Mouse (Mus musculus) frontal cortex, adult 2 months (tissue): Measurements from ENCODE around the gene Zfp652. TPM values are rescaled to one million over a fixed set of nuclear protein-coding genes. Genes with fewer than 3 reads are reported as not detected.
"Not testable (repeated sequence)": the region's sequence is repeated elsewhere in the genome, so short reads cannot be mapped to it uniquely, and the experiment has no call there.

Source experiments
- DNase-seq, 2 experiments: peaks; one replicate each; pipeline ENCODE4 v3.0.0; 2022; ENCODE audit warnings: low spot score in 1 of 2; ENCODE audit errors: extremely low spot score in 1 of 2
- polyA plus RNA-seq: library from polyadenylated mRNA; depleted of rRNA; stranded (reverse); fragments of >200 nt; gene quantifications from 2 replicates; pipeline ENCODE4 v1.2.3, GENCODE M21; 2012

Zfp652 gene
- polyA plus RNA-seq, 1 experiment, result 26.1 TPM

DNA sequence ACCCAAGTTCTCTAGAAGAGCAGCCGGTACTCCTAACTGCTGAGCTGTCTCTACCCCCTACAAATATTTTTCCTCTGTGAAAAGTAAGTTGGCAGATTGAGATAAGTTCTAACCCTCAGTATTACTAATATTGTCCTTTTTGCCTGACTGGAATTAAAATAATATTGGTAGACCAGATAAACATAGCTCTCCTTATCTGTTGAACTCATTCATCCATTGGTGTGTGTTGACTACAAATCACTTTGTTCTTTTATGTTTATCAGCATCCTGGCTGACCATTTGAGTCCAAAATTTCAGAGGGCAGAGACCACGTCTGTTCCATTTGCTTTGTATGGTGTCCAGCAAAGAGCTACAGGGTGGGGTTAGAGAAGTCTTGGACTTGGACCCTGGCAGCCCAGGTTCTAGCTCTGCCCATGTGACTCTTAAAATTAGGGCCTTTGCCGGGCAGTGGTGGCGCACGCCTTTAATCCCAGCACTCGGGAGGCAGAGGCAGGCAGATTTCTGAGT is 2.9 kb upstream of the Zfp652 start:
- DNase-seq, result no peak

DNA sequence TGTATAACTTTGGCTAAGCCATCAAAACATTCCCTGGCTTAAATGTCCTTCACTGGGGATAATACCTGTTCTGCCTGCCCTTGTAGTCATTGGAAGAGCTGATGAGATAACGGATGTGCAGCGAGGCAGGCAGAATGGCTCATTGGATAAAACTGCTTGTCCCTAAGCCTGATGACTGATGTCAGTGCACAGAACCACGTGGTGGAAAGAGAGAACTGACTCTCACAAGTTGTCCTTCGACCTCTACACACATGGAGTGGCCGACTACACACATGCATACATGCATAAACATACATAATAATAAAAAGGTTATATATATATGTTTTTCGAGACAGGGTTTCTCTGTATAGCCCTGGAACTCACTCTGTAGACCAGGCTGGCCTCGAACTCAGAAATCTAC is 2.0 kb upstream of the Zfp652 start:
- DNase-seq, result no peak

- peak in 1 of 2 experiments; percentile 35 for DNase-seq
These were observed 349 bp upstream of the Zfp652 start for GRCm38 (mm10) chr11:95712085-95712562.

- peak in 1 of 2 experiments; percentile 57 for DNase-seq
These were observed 845 bp downstream of the Zfp652 start for GRCm38 (mm10) chr11:95713225-95713810.

- DNase-seq, result no peak
These were observed 1.4 kb downstream of the Zfp652 start for GRCm38 (mm10) chr11:95713811-95714241.

DNA sequence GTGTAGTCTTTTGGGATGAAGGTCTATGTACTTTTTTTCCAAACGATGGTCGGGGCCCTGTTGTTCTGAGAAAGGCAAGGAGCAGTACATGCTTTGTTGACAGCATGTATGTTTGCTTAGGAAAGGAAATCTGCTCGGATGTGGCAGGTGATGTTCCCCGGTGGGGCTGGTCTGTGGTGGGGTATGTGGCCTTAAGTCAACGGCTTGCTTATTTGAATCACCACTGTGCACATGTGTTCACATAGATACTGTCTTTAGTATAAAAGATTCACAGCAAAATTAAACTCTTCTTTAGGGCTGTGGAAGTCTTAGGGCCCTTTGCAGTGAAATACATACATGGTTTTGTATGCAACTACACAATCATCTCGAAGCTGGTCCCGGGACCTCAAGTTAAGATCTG is 1.9 kb downstream of the Zfp652 start:
- DNase-seq, result no peak

GRCm38 (mm10) chr11:95716136-95716535 is 3.7 kb downstream of the Zfp652 start:
- peak in 1 of 2 experiments; percentile 45 for DNase-seq

- no peak for DNase-seq
These were observed 6.9 kb downstream of the Zfp652 start for GRCm38 (mm10) chr11:95719356-95719755.

DNA sequence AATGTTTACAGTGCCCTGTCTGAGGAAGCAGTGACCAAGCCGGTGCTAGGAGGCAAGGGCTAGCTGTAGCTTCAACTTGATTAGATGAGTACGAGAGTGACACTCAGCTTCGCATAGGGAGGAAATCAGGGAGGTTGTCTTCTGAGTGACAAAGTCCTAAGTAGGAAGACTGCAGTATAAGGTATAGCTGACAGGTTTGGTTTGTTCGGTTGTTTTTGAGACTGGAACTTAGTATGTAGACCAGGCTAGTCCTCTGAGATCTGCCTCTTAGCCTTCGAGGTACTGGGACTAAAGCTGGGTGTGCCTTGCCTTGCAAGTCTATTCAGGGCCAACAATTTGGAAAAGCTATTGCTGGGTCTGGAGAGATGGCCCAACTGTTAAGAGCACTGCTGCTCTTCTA is 10.8 kb downstream of the Zfp652 start, which contains the start of gene B130006D01Rik:
TSS of gene B130006D01Rik (plus strand) at position 301 of the 400 bp plus-strand sequence.
- DNase-seq, result no peak

GRCm38 (mm10) chr11:95724466-95724865 is 12.0 kb downstream of the Zfp652 start:
- no peak for DNase-seq

DNA sequence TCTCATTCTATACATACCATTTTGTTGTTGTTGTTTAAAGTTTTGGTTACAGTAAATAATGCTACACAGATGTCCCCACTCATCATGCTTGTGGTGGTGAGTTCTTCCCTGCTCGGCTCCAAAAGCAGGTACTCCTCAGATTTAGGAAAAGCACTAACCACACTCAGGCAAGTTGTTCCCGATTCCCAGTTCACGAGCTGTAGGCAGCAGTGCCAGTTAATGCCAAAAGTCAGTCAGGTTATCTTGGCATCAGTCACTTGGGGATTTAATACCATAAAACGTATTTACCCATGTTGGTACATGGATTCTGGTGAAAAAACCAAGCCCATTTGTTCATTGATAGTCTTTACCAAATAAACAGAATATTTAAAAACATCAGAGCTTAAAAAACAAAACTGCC is 13.7 kb downstream of the Zfp652 start:
- DNase-seq, result no peak

DNA sequence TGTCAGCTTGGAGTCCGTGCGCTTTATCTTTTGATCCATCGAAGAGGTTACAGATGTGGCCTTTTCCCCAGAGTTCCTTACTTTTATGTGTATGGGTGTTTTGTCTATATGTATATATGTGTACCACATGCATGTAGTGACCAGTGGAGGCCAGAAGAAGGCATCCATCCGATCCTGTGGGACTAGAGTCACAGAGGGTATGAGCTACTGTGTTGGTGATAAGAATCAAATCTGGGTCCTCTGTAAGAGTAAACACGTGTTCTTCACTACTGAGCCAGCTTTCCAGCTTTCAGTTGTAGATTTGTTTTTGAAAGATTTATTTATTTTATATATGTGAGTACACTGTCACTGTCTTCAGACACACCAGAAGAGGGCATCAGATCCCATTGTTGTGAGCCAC is 15.5 kb downstream of the Zfp652 start:
- no peak for DNase-seq

DNA sequence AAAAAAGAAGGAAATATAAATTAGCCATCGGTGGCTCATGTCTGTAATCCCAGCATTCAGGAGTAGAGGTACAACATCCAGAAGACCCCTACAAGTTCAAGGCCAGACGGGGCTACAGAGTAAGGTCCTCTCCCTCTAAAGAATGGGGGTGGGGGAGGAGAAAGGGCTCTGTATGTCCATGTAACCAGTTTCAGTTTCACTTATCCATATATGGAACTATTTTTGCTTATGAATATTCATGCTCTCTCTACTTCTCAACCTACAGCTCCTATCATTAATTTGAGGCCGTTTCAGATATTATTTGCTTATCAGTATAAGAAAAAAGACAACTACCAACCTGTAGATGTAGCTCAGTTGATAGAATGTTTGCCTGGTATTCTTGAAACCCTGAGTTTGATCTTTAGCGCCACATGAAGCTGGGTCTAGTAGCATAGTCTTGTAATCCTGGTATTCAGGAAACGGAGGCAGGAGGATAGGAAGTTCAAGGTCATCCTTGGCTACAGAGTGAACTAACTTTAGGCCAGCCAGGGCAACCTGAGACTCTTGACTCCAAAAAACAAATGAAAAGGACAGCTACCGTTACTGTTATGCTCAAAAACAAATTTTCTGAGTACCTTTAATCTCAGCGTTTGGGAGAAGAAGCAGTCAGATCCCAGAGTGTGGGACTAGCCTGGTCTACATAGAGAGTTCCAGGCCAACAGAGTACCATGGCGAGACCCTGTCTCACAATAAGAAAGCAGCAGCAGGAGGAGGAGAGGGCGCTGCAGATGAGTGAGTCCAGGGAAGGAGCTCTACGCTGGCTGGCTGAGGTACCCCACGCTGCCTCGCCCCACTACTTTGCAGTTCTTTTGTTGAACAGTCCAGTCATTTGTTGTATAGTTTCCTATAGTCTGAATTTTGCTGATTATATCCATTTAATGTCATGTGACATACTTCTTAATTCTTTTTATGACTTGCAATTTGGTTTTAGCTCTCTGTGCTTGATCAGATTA is 16.7 kb downstream of the Zfp652 start:
- DNase-seq, result no peak

GRCm38 (mm10) chr11:95734485-95734884 is 22.0 kb downstream of the Zfp652 start:
- DNase-seq, result no peak

DNA sequence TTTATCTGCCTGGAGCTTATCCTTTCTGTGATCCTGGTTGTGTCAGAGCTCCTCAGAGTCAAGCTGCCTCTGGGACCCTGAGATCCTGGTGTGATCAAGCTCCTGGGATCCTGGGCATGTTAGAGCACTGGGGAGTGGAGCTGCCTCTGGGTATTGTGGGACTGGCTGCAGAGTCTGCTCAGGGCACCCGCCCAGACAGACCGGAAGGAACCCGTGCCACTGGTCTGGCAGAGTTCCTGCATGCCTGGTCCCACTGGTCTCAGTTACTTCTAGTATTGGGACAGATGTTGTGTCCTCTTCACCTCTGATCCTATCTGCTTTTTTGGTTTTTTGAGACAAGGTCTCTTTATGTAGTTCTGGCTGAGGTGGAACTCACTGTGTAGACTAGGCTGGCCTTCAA is 25.3 kb downstream of the Zfp652 start:
- no peak for DNase-seq

DNA sequence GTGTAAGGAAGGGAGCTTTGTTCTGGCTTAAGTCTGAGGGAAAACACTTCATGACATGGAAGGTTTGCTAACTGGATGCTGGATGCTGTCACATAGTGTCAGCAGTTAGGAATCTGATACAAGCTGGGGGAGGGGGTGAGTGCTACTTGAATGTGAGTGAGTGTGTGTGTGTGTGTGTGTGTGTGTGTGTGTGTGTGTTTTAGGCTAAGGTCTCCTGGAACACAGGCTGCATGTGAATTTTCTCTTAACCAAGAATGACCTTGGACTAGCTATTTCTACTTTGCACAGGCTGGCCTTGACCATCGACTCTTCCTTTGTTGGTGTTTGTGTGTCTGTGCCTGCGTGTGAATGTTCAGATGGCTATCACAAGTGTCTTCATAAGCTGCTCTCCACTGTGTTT is 32.0 kb downstream of the Zfp652 start:
- no peak for DNase-seq

DNA sequence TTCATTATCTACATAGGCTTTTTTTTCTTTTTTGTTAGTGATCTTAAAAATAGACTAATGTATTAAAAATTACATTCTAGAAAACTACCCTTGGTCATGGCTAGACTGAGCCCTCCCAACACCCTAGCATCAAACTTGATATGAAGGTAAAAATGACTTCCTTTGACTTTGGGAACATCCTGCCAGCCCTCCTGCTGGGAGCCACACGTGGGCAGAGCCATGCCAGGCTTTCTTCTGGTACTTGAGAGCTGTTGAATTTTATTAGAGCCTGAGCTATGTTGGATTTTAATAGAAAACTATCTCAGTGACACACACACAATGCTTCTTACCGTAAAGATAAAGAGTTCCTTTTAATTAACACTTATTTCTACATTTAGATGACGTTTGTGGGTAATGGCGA is 34.3 kb downstream of the Zfp652 start:
- no peak for DNase-seq

GRCm38 (mm10) chr11:95748331-95748730 is 35.9 kb downstream of the Zfp652 start:
- DNase-seq, result no peak

- no peak for DNase-seq
These were observed 37.1 kb downstream of the Zfp652 start for GRCm38 (mm10) chr11:95749619-95750018.

DNA sequence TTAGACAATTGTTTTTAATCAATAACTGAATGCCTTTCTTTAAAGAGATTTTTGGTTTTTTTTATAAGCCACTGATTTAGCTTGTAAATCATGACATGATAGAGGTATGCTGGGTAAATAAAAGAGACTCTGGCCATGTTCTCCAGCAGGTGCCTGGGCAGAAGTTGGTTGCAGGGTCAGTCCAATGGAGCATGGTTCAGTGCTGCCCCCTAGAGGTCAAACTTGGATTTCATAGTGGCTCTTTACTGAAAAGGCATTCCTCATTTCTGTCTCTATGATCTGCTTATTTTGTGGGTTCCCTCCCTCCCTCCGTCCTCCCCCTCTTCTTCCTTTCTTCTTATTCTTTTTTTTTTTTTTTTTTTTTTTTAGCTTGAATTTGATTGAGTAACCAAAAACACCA is 38.5 kb downstream of the Zfp652 start:
- DNase-seq, result peak; percentile 49 to 91

DNA sequence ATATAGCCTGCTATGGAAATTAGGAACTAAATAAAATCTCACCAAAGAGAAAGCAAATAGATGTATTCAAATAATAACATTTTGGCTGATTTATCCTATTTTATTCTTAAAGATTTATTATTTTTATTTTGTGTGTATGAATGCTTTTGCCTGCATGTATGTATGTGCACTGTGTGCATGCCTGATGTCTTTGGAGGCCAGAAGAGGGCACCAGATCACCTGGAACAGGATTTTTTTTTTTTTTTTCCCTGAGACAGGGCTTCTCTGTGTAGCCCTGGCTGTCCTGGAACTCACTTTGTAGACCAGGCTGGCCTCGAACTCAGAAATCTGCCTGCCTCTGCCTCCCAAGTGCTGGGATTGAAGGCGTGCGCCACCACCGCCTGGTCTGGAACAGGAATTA is 42.7 kb downstream of the Zfp652 start:
- DNase-seq, result not testable (repeated sequence)
